Mouse (Mus musculus) testis, adult 2 months (tissue): ENCODE data around the gene Hoxc11. TPM values are rescaled to one million over a fixed set of nuclear protein-coding genes. Genes with fewer than 3 reads are reported as not detected.

Experiments
- H3K27ac ChIP-seq: fragments of 200-500 bp; 2 replicates; pipeline ENCODE4 v1.5.1; 2012; ENCODE audit warnings: low read depth, low read length; ENCODE audit not compliant: control insufficient read depth, insufficient read depth
- H3K27me3 ChIP-seq: fragments of 200-500 bp; 2 replicates; pipeline ENCODE4 v1.6.1; 2012; ENCODE audit warnings: mild to moderate bottlenecking, low read length, moderate library complexity; ENCODE audit not compliant: control insufficient read depth, insufficient read depth
- H3K36me3 ChIP-seq: fragments of 200-500 bp; 2 replicates; pipeline ENCODE4 v1.6.1; 2012; ENCODE audit warnings: mild to moderate bottlenecking, low read length; ENCODE audit not compliant: control insufficient read depth, insufficient read depth
- H3K4me1 ChIP-seq: fragments of 200-500 bp; 2 replicates; pipeline ENCODE4 v1.6.1; 2012; ENCODE audit warnings: low read length; ENCODE audit not compliant: control insufficient read depth, insufficient read depth
- H3K4me3 ChIP-seq: fragments of 200-500 bp; 2 replicates; pipeline ENCODE4 v1.5.1; 2012; ENCODE audit warnings: low read depth, mild to moderate bottlenecking, low read length, moderate library complexity, mixed read lengths; ENCODE audit not compliant: control insufficient read depth
- CTCF ChIP-seq: fragments of 200-500 bp; IDR thresholded peaks from 2 replicates; pipeline ENCODE4 v1.5.1; 2012; ENCODE audit warnings: low read depth, mild to moderate bottlenecking, inconsistent platforms, low read length, moderate library complexity; ENCODE audit not compliant: control insufficient read depth, insufficient read depth, insufficient replicate concordance
- POLR2A ChIP-seq: fragments of 200-500 bp; IDR thresholded peaks from 2 replicates; pipeline ENCODE4 v1.6.1; 2012; ENCODE audit warnings: low read depth, mild to moderate bottlenecking, inconsistent platforms, low read length, moderate library complexity; ENCODE audit not compliant: control insufficient read depth
- polyA plus RNA-seq: library from polyadenylated mRNA; depleted of rRNA; stranded (reverse); fragments of >200 nt; gene quantifications from 2 replicates; pipeline ENCODE4 v1.2.3, GENCODE M21; 2012

The Hoxc11 gene
- polyA plus RNA-seq, 1 experiment: not detected

GRCm38 (mm10) chr15:102975688-102976111 is 21.5 kb downstream of the Hoxc11 start:
- TF ChIP-seq POLR2A: no peak
- no peak for TF ChIP-seq CTCF
- H3K36me3 ChIP-seq: no peaks in the 10 kb centered on the region
- peaks cover 2% of the 10 kb centered on the region; the same call in 1 of the 2 replicates for H3K4me1 ChIP-seq
- no peak overlapping the region for H3K27ac ChIP-seq
- H3K4me3 ChIP-seq: no peak overlapping the region
- H3K27me3 ChIP-seq: no peaks in the 10 kb centered on the region; the same call in 1 of the 2 replicates

GRCm38 (mm10) chr15:102976171-102976570 is 21.9 kb downstream of the Hoxc11 start, which contains the start of gene Hoxc9:
Gene Hoxc9 (plus strand): TSS chr15:102976439.
- H3K27me3 ChIP-seq: peaks cover 2% of the 10 kb centered on the region; the same call in 1 of the 2 replicates
- no peak within 1 kb of the TSS for H3K27ac ChIP-seq
- H3K36me3 ChIP-seq: no peaks in the 10 kb centered on the region
- H3K4me1 ChIP-seq: peaks cover 2% of the 10 kb centered on the region; the same call in 1 of the 2 replicates
- H3K4me3 ChIP-seq: no peak within 1 kb of the TSS
- no peak for TF ChIP-seq POLR2A
- no peak for TF ChIP-seq CTCF

GRCm38 (mm10) chr15:102976631-102977422 is 22.6 kb downstream of the Hoxc11 start:
- peaks cover 6% of the 10 kb centered on the region for H3K4me1 ChIP-seq

GRCm38 (mm10) chr15:102977423-102977974 is 23.3 kb downstream of the Hoxc11 start:
- H3K4me3 ChIP-seq: no peak overlapping the region
- H3K4me1 ChIP-seq: peaks cover 6% of the 10 kb centered on the region
- H3K27ac ChIP-seq: no peak overlapping the region
- peaks cover 6% of the 10 kb centered on the region; the same call in 1 of the 2 replicates for H3K27me3 ChIP-seq
- TF ChIP-seq POLR2A (no peak), CTCF (no peak)
- no peaks in the 10 kb centered on the region for H3K36me3 ChIP-seq

More at GRCm38 (mm10) chr15:102976631-102977422, 22.6 kb downstream of the Hoxc11 start:
- Histone ChIP-seq H3K4me3 (no peak overlapping the region), H3K27ac (no peak overlapping the region), H3K27me3 (peaks cover 5% of the 10 kb centered on the region; the same call in 1 of the 2 replicates), H3K36me3 (no peaks in the 10 kb centered on the region)
- no peak for TF ChIP-seq POLR2A
- TF ChIP-seq CTCF: no peak

GRCm38 (mm10) chr15:102978615-102979515 is 24.6 kb downstream of the Hoxc11 start:
- H3K4me1 ChIP-seq: peaks cover 6% of the 10 kb centered on the region
- no peaks in the 10 kb centered on the region for H3K36me3 ChIP-seq
- H3K4me3 ChIP-seq: no peak overlapping the region
- H3K27ac ChIP-seq: no peak overlapping the region
- TF ChIP-seq POLR2A: no peak
- TF ChIP-seq CTCF: no peak
- H3K27me3 ChIP-seq: peaks cover 10% of the 10 kb centered on the region

- H3K4me3 ChIP-seq: no peak overlapping the region
- H3K36me3 ChIP-seq: no peaks in the 10 kb centered on the region
- no peak overlapping the region for H3K27ac ChIP-seq
- peaks cover 12% of the 10 kb centered on the region for H3K27me3 ChIP-seq
- TF ChIP-seq POLR2A: no peak
- TF ChIP-seq CTCF: no peak
- peaks cover 6% of the 10 kb centered on the region for H3K4me1 ChIP-seq
Measured at GRCm38 (mm10) chr15:102979936-102980335, 25.7 kb downstream of the Hoxc11 start.
